Mouse (Mus musculus) frontal cortex, postnatal 25 days (tissue): ENCODE measurements around the gene Dnmt3b.
"Not testable (repeated sequence)": the region's sequence is repeated elsewhere in the genome, so short reads cannot be mapped to it uniquely, and the experiment has no call there.

Experiments
- DNase-seq, 2 experiments: peaks; one replicate each; pipeline ENCODE4 v3.0.0; 2022; ENCODE audit warnings: low spot score in 2 of 2

Dnmt3b gene

GRCm38 (mm10) chr2:153633259-153633658, 16.0 kb upstream of the Dnmt3b start:
- no peak for DNase-seq

- no peak for DNase-seq
Observed at GRCm38 (mm10) chr2:153638977-153639680, 10.1 kb upstream of the Dnmt3b start.

- DNase-seq: no peak
Observed at GRCm38 (mm10) chr2:153642496-153642895, 6.8 kb upstream of the Dnmt3b start.

DNA sequence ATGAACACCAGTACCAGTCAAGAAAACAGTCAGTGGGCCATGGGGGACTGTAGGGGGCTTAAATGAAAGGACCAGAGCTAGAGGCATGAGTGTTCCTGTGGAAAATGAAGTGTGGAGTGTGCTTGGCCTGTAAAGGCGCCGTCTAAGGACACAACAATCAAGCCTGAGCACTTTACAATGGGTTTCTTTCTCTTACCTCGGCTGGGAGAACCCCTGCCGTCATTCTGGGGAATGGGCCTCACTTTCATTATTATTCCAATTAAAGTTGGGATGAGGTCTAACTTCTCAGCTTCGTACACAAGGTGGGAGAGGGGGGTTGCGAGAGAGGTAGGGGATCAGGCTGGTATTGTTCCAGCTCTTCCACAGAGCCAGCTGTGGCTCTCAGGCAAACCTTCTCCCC, 6.3 kb upstream of the Dnmt3b start:
- no peak for DNase-seq

DNA sequence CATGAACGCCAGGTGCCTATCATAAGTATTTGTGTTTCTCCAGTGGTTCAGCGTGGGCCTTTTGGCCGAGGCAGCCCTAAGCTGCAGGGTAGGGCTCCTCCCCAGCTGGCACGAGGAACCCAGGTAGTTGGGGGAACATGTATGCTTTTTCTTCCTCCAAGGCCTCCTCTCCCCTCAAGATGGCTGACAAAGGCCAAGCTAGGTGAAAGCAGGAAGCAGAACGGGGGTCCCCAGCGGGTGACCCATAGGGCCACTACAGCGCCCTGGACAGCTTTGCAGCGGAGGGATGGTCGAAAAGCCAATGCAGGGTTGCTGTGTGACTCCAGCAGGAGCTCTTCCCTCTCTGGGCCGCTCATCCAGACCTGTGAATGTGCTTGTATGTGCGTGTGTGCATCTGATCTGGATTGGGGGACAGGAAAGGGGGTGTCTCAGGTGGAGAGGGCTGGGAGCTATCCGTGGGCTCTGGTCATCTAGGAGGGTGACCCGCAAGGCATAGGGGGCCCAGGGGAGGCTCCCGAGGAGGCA, 415 bp upstream of the Dnmt3b start:
- DNase-seq: no peak

DNA sequence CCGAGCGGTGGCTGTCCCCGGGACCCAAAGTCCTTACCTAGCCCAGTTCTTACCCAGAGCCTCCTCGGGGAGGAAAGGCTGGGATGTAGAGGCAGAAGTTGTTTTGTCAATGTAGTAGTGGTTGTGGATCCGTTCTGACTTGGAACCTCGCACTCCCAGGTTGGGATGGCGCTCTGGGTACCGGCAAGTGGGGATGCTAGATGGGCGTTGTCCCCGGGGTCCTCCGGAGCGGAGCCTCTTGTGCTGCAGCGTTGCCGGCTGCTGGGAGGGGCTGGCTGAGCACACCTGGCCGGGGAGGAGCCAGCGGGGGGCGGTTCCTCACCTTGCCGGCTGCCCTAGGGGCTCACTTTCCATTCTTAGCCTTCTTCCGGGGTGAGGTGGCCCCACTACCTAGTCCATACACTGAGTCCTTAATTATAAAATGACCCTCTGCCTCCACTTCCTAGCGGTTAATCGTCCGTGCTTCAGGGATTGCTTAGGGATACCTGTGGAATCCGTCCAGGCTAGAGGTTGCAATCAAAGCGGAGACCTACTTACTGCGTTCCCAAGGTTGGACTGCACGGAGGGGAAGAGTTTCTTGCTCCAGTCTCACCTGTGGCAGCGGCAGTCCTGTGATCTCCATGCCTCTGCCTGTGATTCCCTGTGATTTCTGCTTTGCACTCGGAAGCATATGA, 901 bp downstream of the Dnmt3b start:
- DNase-seq: no peak

DNA sequence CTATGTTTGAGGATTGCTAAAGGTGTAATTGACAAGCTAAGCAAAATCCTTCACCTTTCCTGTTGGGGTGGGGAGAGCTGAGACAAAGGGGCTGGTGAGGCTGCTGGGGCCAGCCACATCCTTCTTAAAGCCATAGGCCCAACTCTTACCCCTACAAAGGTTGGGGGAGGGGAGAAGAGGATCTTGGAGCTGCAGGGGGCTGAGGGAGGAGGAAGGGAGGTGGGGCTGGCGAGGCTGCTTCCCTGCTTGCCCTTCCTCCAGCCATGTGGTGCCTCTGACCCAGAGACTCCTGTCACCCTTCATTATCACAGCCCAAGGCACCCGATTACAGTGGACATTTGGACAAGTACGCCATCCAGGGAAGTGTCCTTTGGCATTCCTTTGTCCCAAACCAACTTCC, 2.4 kb downstream of the Dnmt3b start:
- no peak for DNase-seq

- DNase-seq: not testable (repeated sequence)
Observed at GRCm38 (mm10) chr2:153657659-153658058, 8.4 kb downstream of the Dnmt3b start.

DNA sequence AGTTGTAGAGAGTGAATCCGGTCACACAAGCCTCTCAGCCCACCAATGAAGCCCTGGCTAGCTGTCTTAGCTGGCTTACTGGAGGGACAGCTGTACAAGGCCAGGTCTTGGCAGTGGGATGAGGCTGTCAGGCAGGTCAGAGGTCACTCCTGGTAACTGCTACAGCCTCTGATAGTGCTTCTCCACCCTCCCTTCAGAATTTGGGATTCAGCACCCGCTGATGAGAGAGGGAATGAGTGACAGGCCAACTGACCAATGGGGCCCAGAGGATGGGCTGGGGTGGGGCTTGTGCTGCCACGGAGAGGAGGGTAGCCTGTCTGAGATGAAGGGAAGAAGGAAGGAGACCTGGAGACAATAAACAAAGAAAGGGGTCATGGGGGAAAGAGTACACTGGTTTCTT, 11.4 kb downstream of the Dnmt3b start:
- no peak for DNase-seq

DNA sequence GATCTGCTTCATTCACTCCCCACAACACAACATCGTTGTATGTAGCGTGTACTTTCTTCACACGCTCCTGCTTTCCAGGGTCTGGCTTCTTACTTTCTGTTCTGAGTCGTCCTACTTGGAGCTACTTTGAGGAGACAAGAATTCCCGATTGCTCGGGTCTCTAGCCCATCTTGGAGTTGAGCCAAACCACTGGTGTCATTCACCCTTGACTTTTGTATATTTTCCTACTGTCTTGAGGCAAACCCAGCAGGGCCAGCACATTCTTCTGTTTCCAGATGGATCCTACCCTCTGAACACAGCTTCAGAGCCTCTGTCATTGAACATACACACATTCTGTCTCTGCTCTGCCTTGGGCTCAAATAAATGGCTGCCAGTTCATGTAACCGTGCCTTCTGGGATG, 16.2 kb downstream of the Dnmt3b start:
- no peak for DNase-seq

DNA sequence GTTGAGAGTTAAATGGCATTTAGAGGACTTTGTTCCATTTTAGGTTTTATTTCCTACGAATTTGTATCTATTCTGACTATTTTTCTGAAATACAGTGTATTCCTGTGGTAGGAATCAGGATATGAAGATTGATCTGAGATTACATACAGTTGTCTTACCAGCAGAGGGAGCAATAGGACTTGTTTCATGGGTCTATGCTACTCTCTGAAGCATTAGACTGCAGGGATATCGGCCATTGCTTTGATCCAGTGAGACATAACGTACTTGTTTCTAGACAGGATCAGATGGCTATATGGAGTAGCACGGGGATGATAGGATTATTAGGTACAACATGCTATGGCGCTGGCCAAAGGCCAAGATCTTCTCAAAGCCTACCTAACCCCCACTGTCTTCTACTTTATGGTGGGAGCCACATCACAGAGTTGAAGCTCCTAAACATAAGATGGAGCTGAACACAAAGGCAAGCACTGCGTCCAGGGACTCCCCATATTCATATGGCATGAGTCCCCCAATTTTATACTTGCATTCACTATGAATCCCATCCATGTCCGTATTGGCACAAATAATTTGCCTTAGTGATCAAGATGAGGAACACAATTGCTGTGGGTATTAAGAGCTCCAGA, 19.6 kb downstream of the Dnmt3b start:
- DNase-seq: no peak

DNA sequence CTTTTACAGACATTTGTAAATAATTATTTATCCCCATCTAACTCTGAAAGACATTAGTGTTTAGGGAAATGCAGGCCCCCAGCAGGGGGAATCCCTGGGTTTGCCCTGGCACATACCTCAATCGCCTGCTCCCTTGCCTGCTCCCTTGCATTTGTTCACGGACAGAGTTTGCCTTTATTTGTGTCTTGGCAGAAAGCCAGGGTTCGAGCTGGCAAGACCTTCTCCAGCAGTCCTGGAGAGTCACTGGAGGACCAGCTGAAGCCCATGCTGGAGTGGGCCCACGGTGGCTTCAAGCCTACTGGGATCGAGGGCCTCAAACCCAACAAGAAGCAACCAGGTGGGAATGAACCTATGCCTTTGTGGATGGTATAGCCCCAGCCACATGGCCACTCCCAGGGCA, 20.9 kb downstream of the Dnmt3b start:
- no peak for DNase-seq

GRCm38 (mm10) chr2:153672619-153673018, 23.4 kb downstream of the Dnmt3b start:
- no peak for DNase-seq

- DNase-seq: not testable (repeated sequence)
Observed at GRCm38 (mm10) chr2:153675364-153675763, 26.1 kb downstream of the Dnmt3b start.

- DNase-seq: no peak
Observed at GRCm38 (mm10) chr2:153676944-153677343, 27.7 kb downstream of the Dnmt3b start.

GRCm38 (mm10) chr2:153677550-153677949, 28.3 kb downstream of the Dnmt3b start:
- no peak for DNase-seq

- DNase-seq: no peak
Observed at GRCm38 (mm10) chr2:153679959-153680358, 30.7 kb downstream of the Dnmt3b start.

- DNase-seq: not testable (repeated sequence)
Observed at GRCm38 (mm10) chr2:153693413-153693812, 44.2 kb downstream of the Dnmt3b start.

DNA sequence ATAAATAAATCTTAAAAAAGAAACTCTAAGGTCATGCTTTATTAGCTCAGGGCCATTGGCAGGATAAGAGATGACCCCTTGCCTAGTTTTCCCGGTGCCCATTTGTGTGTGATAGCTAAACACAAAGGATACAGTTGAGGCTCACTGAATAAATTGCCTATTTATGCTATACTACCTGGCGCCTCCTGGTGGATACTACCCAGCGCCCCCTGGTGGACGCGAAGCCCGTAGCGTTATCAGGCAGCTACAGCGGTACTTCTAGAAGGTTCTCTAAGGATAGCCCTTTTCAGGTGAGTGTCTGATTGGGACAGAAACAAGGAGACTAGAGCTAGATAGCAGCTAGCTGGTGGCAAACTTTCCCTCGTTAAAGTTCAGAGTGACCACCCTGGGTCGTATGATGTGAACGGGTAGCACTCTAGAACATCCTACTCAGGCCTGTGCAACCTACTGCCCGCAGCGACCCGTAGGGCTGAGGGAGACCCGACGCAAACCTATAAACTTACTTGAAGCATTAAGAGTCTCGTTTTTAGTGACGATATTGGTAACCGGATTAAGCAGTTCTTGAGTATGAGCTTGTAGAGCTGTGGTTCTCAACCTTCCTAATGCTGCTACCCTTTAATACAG, 45.3 kb downstream of the Dnmt3b start:
- no peak for DNase-seq

- no peak for DNase-seq
Observed at GRCm38 (mm10) chr2:153696352-153696751, 47.1 kb downstream of the Dnmt3b start, which contains the start of gene Dnmt3c. Gene Dnmt3c (plus strand): TSS chr2:153696652.

- no peak for DNase-seq
Observed at GRCm38 (mm10) chr2:153703389-153703788, 54.1 kb downstream of the Dnmt3b start.

DNA sequence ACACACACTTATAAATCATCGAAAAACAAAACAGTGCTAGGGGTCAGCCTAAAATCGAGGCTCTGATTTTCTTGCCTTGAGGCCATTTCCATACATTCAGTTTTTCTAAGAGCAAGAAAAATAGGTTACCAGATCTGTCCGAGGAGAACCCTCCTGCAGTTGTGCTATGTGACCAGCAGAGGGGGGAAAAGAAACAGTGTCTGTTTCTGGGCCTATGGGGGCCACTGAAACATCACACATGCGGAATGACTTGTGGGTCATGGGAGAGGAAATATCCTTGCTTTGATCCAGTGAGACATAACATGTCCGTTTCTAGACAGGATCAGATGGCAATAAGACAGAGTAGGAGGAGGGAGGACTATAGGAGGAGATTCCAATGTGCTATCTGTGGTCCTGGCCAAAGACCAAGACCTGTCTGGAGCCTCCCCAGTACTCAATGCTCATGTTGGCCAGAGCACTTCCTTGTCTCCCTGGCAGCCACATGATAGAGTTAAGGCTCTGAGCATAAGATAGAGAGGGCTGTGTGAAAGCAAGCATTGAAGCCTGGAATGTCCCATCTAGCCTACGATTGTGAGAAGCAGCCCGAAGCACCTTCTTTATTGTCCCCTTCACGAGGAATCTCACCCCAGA, 61.6 kb downstream of the Dnmt3b start:
- DNase-seq: no peak
